Mouse (Mus musculus): Measurements from ENCODE around the gene Platr17. TPM values are rescaled to one million over a fixed set of nuclear protein-coding genes. Genes with fewer than 3 reads are reported as not detected.
A peak's percentile ranks its signal among the peaks of the same experiment; 100 is the strongest.

Gene Platr17
- polyA plus RNA-seq, 1 experiment from 2014 or later, result not detected

- WGBS, result 81% methylated on average over 10 of the region's 10 CpGs
- H3K9me3 ChIP-seq (ENCODE audit: control insufficient read depth, low read length), result no peaks in the 10 kb centered on the region
- H3K9ac ChIP-seq (ENCODE audit: low read depth, low read length), result no peak overlapping the region
- H3K27ac ChIP-seq (ENCODE audit: low read depth, low read length), result no peak overlapping the region
- no peak for ATAC-seq (ENCODE audit: low FRiP score, low TSS enrichment)
- no peak overlapping the region for H3K4me3 ChIP-seq (ENCODE audit: low read length)
- peaks cover 5% of the 10 kb centered on the region; the same call in 1 of the 2 replicates for H3K36me3 ChIP-seq (ENCODE audit: control insufficient read depth, insufficient read depth, low read length)
- H3K27me3 ChIP-seq (ENCODE audit: control insufficient read depth, insufficient read depth, low read length), result no peaks in the 10 kb centered on the region
- peaks cover 5% of the 10 kb centered on the region; the same call in 1 of the 2 replicates for H3K4me1 ChIP-seq (ENCODE audit: control insufficient read depth, insufficient read depth, low read length)
- H3K4me2 ChIP-seq (replicated peaks; ENCODE audit: low read depth, low read length), result no peak overlapping the region
These were observed 19.8 kb downstream of the Platr17 start for GRCm38 (mm10) chr17:33924577-33925283.

GRCm38 (mm10) chr17:33925406-33926116 is 20.6 kb downstream of the Platr17 start:
- Histone ChIP-seq H3K9me3 (ENCODE audit: control insufficient read depth, low read length) (no peaks in the 10 kb centered on the region), H3K27ac (ENCODE audit: low read depth, low read length) (no peak overlapping the region), H3K27me3 (ENCODE audit: control insufficient read depth, insufficient read depth, low read length) (no peaks in the 10 kb centered on the region), H3K4me3 (ENCODE audit: low read length) (no peak overlapping the region), H3K4me2 (replicated peaks; ENCODE audit: low read depth, low read length) (no peak overlapping the region), H3K9ac (ENCODE audit: low read depth, low read length) (no peak overlapping the region), H3K4me1 (ENCODE audit: control insufficient read depth, insufficient read depth, low read length) (peaks cover 5% of the 10 kb centered on the region; the same call in 1 of the 2 replicates), H3K36me3 (ENCODE audit: control insufficient read depth, insufficient read depth, low read length) (peaks cover 5% of the 10 kb centered on the region; the same call in 1 of the 2 replicates)
- WGBS, result 86% methylated on average over 21 of the region's 21 CpGs
- no peak for ATAC-seq (ENCODE audit: low FRiP score, low TSS enrichment)

GRCm38 (mm10) chr17:33926207-33926932 is 21.4 kb downstream of the Platr17 start:
- Histone ChIP-seq H3K4me3 (ENCODE audit: low read length) (no peak overlapping the region), H3K9ac (ENCODE audit: low read depth, low read length) (no peak overlapping the region), H3K36me3 (ENCODE audit: control insufficient read depth, insufficient read depth, low read length) (peaks cover 5% of the 10 kb centered on the region; the same call in 1 of the 2 replicates), H3K4me1 (ENCODE audit: control insufficient read depth, insufficient read depth, low read length) (peaks cover 12% of the 10 kb centered on the region; the same call in 1 of the 2 replicates), H3K9me3 (ENCODE audit: control insufficient read depth, low read length) (no peaks in the 10 kb centered on the region), H3K27me3 (ENCODE audit: control insufficient read depth, insufficient read depth, low read length) (no peaks in the 10 kb centered on the region), H3K4me2 (replicated peaks; ENCODE audit: low read depth, low read length) (no peak overlapping the region), H3K27ac (ENCODE audit: low read depth, low read length) (no peak overlapping the region)
- 74% methylated on average over 17 of the region's 17 CpGs for WGBS
- ATAC-seq (ENCODE audit: low FRiP score, low TSS enrichment), result no peak

- H3K27me3 ChIP-seq (ENCODE audit: control insufficient read depth, insufficient read depth, low read length), result no peaks in the 10 kb centered on the region
- ATAC-seq (ENCODE audit: low FRiP score, low TSS enrichment), result no peak
- H3K4me2 ChIP-seq (replicated peaks; ENCODE audit: low read depth, low read length), result peak overlapping the region; percentile 100
- peak overlapping the region; percentile 84; the same call in 1 of the 2 replicates for H3K9ac ChIP-seq (ENCODE audit: low read depth, low read length)
- no peaks in the 10 kb centered on the region for H3K9me3 ChIP-seq (ENCODE audit: control insufficient read depth, low read length)
- peaks cover 12% of the 10 kb centered on the region; the same call in 1 of the 2 replicates for H3K4me1 ChIP-seq (ENCODE audit: control insufficient read depth, insufficient read depth, low read length)
- 62% methylated on average over 21 of the region's 21 CpGs for WGBS
- no peak overlapping the region for H3K27ac ChIP-seq (ENCODE audit: low read depth, low read length)
- H3K36me3 ChIP-seq (ENCODE audit: control insufficient read depth, insufficient read depth, low read length), result peaks cover 8% of the 10 kb centered on the region; the same call in 1 of the 2 replicates
- H3K4me3 ChIP-seq (ENCODE audit: low read length), result peak overlapping the region; percentile 84
These were observed 23.5 kb downstream of the Platr17 start for GRCm38 (mm10) chr17:33928251-33928947.

- peak within 1 kb of the TSS; percentile 100 for H3K4me2 ChIP-seq (replicated peaks; ENCODE audit: low read depth, low read length)
- ATAC-seq (ENCODE audit: low FRiP score, low TSS enrichment), result peak; percentile 86
- WGBS, result under 1% methylated on average over 55 of the region's 80 CpGs
These were observed 24.7 kb downstream of the Platr17 start, which contains the start of gene Rgl2 for GRCm38 (mm10) chr17:33929371-33930279. Gene Rgl2 (plus strand): TSS chr17:33929543.

GRCm38 (mm10) chr17:33930280-33931158 is 25.6 kb downstream of the Platr17 start:
- Histone ChIP-seq H3K9ac (ENCODE audit: low read depth, low read length) (peak overlapping the region; percentile 84), H3K27ac (ENCODE audit: low read depth, low read length) (peak overlapping the region; percentile 93; the same call in 1 of the 2 replicates), H3K27me3 (ENCODE audit: control insufficient read depth, insufficient read depth, low read length) (no peaks in the 10 kb centered on the region), H3K36me3 (ENCODE audit: control insufficient read depth, insufficient read depth, low read length) (peaks cover 16% of the 10 kb centered on the region; the same call in 1 of the 2 replicates), H3K4me2 (replicated peaks; ENCODE audit: low read depth, low read length) (peak overlapping the region; percentile 100), H3K9me3 (ENCODE audit: control insufficient read depth, low read length) (no peaks in the 10 kb centered on the region), H3K4me3 (ENCODE audit: low read length) (peak overlapping the region; percentile 84), H3K4me1 (ENCODE audit: control insufficient read depth, insufficient read depth, low read length) (peaks cover 12% of the 10 kb centered on the region; the same call in 1 of the 2 replicates)
- WGBS, result under 1% methylated on average over 39 of the region's 45 CpGs
- 0 out of 2 replicates have a peak, but pooled peaks have one; percentile 8 for ATAC-seq (ENCODE audit: low FRiP score, low TSS enrichment)

More at GRCm38 (mm10) chr17:33929371-33930279, 24.7 kb downstream of the Platr17 start, which contains the start of gene Rgl2:
- peaks cover 12% of the 10 kb centered on the region; the same call in 1 of the 2 replicates for H3K36me3 ChIP-seq (ENCODE audit: control insufficient read depth, insufficient read depth, low read length)
- H3K27me3 ChIP-seq (ENCODE audit: control insufficient read depth, insufficient read depth, low read length), result no peaks in the 10 kb centered on the region
- H3K4me1 ChIP-seq (ENCODE audit: control insufficient read depth, insufficient read depth, low read length), result peaks cover 12% of the 10 kb centered on the region; the same call in 1 of the 2 replicates
- peak within 1 kb of the TSS; percentile 93 for H3K27ac ChIP-seq (ENCODE audit: low read depth, low read length)
- H3K9me3 ChIP-seq (ENCODE audit: control insufficient read depth, low read length), result no peaks in the 10 kb centered on the region
- peak within 1 kb of the TSS; percentile 84 for H3K4me3 ChIP-seq (ENCODE audit: low read length)
- H3K9ac ChIP-seq (ENCODE audit: low read depth, low read length), result peak within 1 kb of the TSS; percentile 84

Data from kidney, embryonic 14.5 days (tissue).